Mouse (Mus musculus) spleen, adult 2 months (tissue): Measurements from ENCODE around the gene Topors. TPM values are rescaled to one million over a fixed set of nuclear protein-coding genes. Genes with fewer than 3 reads are reported as not detected.
A peak's percentile ranks its signal among the peaks of the same experiment; 100 is the strongest.

Source experiments
- DNase-seq, 2 experiments: peaks; one replicate each; pipeline versions ENCODE4 v3.0.0 to v3.0.0-alpha.2; 2012 to 2021; ENCODE audit warnings: low spot score in 2 of 2, low read depth in 1 of 2
- H3K27ac ChIP-seq: fragments of 200-500 bp; 2 replicates; pipeline ENCODE4 v1.5.1; 2012; ENCODE audit warnings: low read length, inconsistent platforms; ENCODE audit not compliant: insufficient read depth
- H3K27me3 ChIP-seq: fragments of 200-500 bp; 2 replicates; pipeline ENCODE4 v1.6.1; 2012; ENCODE audit warnings: mild to moderate bottlenecking, moderate library complexity, low read length, inconsistent platforms; ENCODE audit not compliant: control insufficient read depth, insufficient read depth
- H3K36me3 ChIP-seq: fragments of 200-500 bp; 2 replicates; pipeline ENCODE4 v1.6.1; 2012; ENCODE audit warnings: mild to moderate bottlenecking, low read length, inconsistent platforms; ENCODE audit not compliant: control insufficient read depth, insufficient read depth
- H3K4me1 ChIP-seq: fragments of 200-500 bp; 2 replicates; pipeline ENCODE4 v1.6.1; 2011; ENCODE audit warnings: inconsistent platforms; ENCODE audit not compliant: control insufficient read depth, insufficient read depth, insufficient read length
- H3K4me3 ChIP-seq: fragments of 200-500 bp; 2 replicates; pipeline ENCODE4 v1.5.1; 2011; ENCODE audit warnings: mild to moderate bottlenecking, inconsistent platforms; ENCODE audit not compliant: insufficient read depth, insufficient read length; ENCODE audit errors: extremely low read depth
- CTCF ChIP-seq: fragments of 200-500 bp; IDR thresholded peaks from 2 replicates; pipeline ENCODE4 v1.5.1; 2011; ENCODE audit warnings: mild to moderate bottlenecking, inconsistent platforms; ENCODE audit not compliant: insufficient read depth, insufficient read length, insufficient replicate concordance; ENCODE audit errors: extremely low read depth
- POLR2A ChIP-seq: fragments of 200-500 bp; IDR thresholded peaks from 2 replicates; pipeline ENCODE4 v1.6.1; 2011; ENCODE audit warnings: low read depth, low read length, inconsistent platforms
- WGBS: fragments of 180-500 bp; shearing (Covaris S2); methylation state at CpG from one replicate; pipeline ENCODE4 v1.1.7; 2018; 5-methylcytosine and 5-hydroxymethylcytosine counted together
- polyA plus RNA-seq: library from polyadenylated mRNA; depleted of rRNA; stranded (reverse); fragments of >200 nt; gene quantifications from 2 replicates; pipeline ENCODE4 v1.2.3, GENCODE M21; 2012

Topors gene
- polyA plus RNA-seq, 1 experiment, result 2.5 TPM

DNA sequence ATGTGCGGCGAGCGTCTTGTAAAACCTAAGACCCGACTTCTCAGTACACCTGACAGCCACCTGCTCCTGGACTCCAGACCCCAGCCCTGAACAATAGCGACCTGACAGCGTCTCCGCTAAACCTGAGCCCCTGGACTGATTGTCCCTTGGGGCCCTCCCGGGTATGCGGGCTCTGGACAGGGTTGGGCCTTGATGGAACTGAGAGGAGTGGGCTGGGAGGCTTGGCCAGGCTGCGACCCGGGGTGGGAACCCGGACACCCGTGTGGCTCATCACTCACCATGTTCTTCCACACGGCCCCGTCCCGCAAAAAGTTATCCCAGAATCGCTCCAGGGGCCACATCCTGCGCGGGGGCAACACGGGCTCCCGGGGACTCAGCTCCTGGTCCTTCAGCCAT lies 9.2 kb upstream of the Topors start:
- no peaks in the 10 kb centered on the region for H3K27me3 ChIP-seq
- H3K4me1 ChIP-seq, result no peaks in the 10 kb centered on the region; the same call in 1 of the 2 replicates
- peak overlapping the region; percentile 81 for H3K4me3 ChIP-seq
- no peak for TF ChIP-seq POLR2A
- TF ChIP-seq CTCF, result no peak
- DNase-seq, result no peak
- 1% methylated on average over 21 of the region's 21 CpGs for WGBS
- H3K27ac ChIP-seq, result peak overlapping the region; percentile 51; the same call in 1 of the 2 replicates
- H3K36me3 ChIP-seq, result no peaks in the 10 kb centered on the region; the same call in 1 of the 2 replicates

GRCm38 (mm10) chr4:40268835-40269234 lies 815 bp downstream of the Topors start:
- DNase-seq, result no peak
- H3K4me3 ChIP-seq, result peak overlapping the region; percentile 93
- peaks cover 6% of the 10 kb centered on the region; the same call in 1 of the 2 replicates for H3K4me1 ChIP-seq
- TF ChIP-seq POLR2A, result no peak
- no peak for TF ChIP-seq CTCF
- peak overlapping the region; percentile 98 for H3K27ac ChIP-seq
- no peaks in the 10 kb centered on the region for H3K27me3 ChIP-seq
- H3K36me3 ChIP-seq, result 0 out of 2 replicates have a peak, but pooled peaks cover 1% of the 10 kb centered on the region
- under 1% methylated on average over 16 of the region's 16 CpGs for WGBS

DNA sequence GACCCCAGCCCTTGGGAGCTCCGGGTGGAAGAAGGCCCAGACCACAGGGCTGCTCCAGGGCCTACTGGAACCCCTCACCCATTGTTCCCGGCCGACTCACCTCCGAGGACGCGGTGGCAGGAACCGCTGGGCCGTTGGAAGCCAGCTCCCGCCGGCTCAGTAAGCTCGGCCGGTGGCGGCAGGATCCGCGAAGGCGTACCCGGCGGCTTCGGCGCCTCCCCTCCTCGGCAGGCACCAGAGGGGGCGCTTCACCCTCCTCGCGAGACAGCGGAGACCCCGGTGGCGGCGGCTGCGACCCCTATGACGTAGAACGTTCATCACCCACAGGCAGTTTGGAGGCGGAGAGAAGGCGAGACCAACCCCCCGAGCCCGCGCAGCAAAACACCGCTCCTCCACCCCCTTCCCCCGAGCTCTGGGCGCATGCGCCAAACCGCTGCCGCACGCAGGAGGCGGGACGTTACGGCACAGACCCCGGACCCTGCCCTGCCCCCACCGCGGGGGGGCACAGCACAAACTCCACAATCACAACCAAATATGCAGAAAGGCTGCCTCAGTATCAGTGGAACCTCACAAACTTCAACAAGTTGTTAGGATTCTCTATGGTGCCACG lies 1.3 kb downstream of the Topors start:
- peak overlapping the region; percentile 93 for H3K4me3 ChIP-seq
- peaks cover 6% of the 10 kb centered on the region; the same call in 1 of the 2 replicates for H3K4me1 ChIP-seq
- H3K27me3 ChIP-seq, result no peaks in the 10 kb centered on the region
- under 1% methylated on average over 48 of the region's 50 CpGs for WGBS
- H3K27ac ChIP-seq, result peak overlapping the region; percentile 98
- H3K36me3 ChIP-seq, result 0 out of 2 replicates have a peak, but pooled peaks cover 1% of the 10 kb centered on the region
- TF ChIP-seq POLR2A (0 out of 2 replicates have a peak, but pooled peaks have one; percentile 6), CTCF (0 out of 2 replicates have a peak, but pooled peaks have one; percentile 16)
- peak; percentile 60 to 86 for DNase-seq

GRCm38 (mm10) chr4:40267681-40268080 lies 2.0 kb downstream of the Topors start:
- H3K36me3 ChIP-seq, result 0 out of 2 replicates have a peak, but pooled peaks cover 1% of the 10 kb centered on the region
- peak overlapping the region; percentile 71; the same call in 1 of the 2 replicates for H3K27ac ChIP-seq
- no peaks in the 10 kb centered on the region for H3K27me3 ChIP-seq
- TF ChIP-seq CTCF, result no peak
- no peak for TF ChIP-seq POLR2A
- DNase-seq, result no peak
- H3K4me1 ChIP-seq, result peaks cover 6% of the 10 kb centered on the region; the same call in 1 of the 2 replicates
- 73% methylated on average over 7 of the region's 7 CpGs for WGBS
- peak overlapping the region; percentile 93 for H3K4me3 ChIP-seq

- H3K4me3 ChIP-seq, result no peak overlapping the region
- no peak for TF ChIP-seq POLR2A
- no peak for DNase-seq
- WGBS, result 86% methylated on average over 1 of the region's 1 CpGs
- H3K36me3 ChIP-seq, result peaks cover 23% of the 10 kb centered on the region
- H3K4me1 ChIP-seq, result peaks cover 6% of the 10 kb centered on the region; the same call in 1 of the 2 replicates
- no peak overlapping the region for H3K27ac ChIP-seq
- no peaks in the 10 kb centered on the region for H3K27me3 ChIP-seq
Measured at GRCm38 (mm10) chr4:40264321-40264720, 5.3 kb downstream of the Topors start.

DNA sequence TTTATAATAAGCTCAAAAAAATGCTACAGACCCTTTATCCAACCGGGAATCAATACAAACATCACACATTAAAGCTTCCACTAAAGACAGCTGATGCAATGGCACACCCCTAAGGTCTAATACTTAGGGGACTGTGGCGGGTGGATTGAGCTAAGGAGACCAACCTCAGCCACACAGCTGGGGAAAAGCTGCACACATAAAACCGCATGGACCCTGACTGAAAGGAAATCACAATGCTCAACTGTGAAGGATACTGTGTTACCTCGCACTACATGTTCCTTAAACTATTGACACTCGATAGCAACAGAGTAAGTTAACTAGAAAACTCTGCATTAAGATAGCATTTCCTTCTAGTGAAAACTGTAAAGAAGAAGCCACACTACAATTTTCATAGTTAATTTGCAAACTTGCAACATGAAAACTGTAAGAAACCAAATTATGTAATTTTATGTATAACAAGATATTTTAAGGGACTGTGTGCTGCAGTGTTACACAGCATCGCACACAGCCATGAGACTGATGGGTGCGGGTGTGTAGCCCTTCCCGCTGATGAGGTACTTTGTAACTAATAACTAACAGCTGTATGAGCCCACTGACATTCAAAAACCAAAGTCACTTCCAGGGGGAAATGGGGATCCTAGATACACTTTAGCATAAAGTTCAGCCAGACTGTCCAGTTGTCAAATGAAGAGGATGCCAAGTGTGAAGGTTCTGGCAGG lies 15.1 kb downstream of the Topors start:
- no peaks in the 10 kb centered on the region for H3K27me3 ChIP-seq
- H3K27ac ChIP-seq, result no peak overlapping the region
- H3K4me3 ChIP-seq, result no peak overlapping the region
- WGBS, result 88% methylated on average over 8 of the region's 8 CpGs
- H3K36me3 ChIP-seq, result peaks cover 1% of the 10 kb centered on the region; the same call in 1 of the 2 replicates
- no peaks in the 10 kb centered on the region for H3K4me1 ChIP-seq
- TF ChIP-seq CTCF, result no peak
- TF ChIP-seq POLR2A, result no peak
- no peak for DNase-seq
